Mouse (Mus musculus) urinary bladder, postnatal 14 days (tissue): ENCODE results near the gene Mpped1.

Source experiments
- DNase-seq: peaks from one replicate; pipeline ENCODE4 v3.0.0; 2021; ENCODE audit warnings: low spot score

Mpped1 gene

GRCm38 (mm10) chr15:83884291-83884690 is 105.0 kb downstream of the Mpped1 start:
- no peak for DNase-seq

GRCm38 (mm10) chr15:83892871-83893270 is 113.6 kb downstream of the Mpped1 start:
- no peak for DNase-seq

DNA sequence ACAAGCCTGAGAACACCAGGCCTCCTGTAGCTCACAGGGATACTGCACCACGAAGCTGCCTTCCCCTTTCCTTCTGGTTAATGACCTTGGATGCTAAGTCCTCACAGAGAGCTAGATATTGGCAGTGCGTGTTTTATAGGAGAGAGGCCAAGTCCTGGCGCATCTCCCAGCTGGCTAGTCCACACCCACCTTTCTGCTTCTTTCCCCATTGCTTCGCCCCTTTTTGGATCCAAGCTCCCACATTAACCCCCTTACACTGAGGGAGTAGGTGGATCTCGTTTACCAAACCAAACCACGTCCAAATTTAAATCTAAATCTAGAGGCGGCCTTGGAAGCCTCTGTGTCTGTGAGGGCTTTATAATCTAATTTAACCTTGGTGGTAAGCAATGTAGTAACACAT is 115.0 kb downstream of the Mpped1 start:
- DNase-seq, result peak; percentile 16

- DNase-seq, result no peak
Observed at GRCm38 (mm10) chr15:83896011-83896410, 116.7 kb downstream of the Mpped1 start.

- DNase-seq, result no peak
Observed at GRCm38 (mm10) chr15:83897286-83897685, 118.0 kb downstream of the Mpped1 start.

GRCm38 (mm10) chr15:83906472-83906871 is 127.2 kb downstream of the Mpped1 start:
- DNase-seq, result no peak
